In the genomic region with DNA sequence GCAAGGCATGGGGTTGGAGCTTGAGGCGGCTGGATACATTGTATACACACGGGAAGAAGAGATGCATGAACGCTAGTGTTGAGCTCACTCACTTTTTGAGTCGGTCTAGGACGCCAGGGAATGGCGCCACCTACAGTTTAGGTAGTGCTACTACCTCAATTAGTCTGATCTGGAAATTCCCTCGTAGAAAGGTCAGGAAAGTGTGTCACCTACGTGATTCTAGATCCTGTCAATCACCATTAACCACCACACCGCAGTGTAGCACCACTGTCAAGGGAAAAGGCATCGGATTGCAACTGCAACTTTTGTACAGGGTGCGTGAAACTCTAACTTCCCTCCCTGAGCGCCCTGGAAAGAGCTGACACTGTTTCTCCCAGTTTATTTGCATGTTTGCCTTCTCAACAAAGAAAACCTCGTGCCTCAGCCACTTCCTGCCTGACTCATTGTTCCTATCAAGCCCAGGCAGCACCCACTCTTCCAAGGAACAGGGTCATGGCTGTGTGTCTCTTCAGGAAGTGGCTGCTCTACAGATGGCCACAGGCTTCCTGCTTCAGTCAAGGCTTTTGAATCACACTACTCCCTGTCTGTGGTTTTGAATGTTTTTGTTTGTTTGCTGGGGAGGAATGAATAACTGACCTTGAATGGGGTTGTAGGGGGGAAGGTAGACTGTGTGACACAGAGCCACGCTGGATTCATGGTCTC, we compare ENCODE assay signal across 9 mouse cellular contexts.
DNase-seq lines count a peak whose midpoint lies in the region; ATAC-seq lines count a peak whose summit lies in the region.
"Had no signal": no experiment of that assay in that cellular context is flagged by ENCODE, and none has a peak within 500 bp of the region (broad histone marks: within the 10 kb centered on the region; RNA-seq: fewer than 3 reads in every experiment).

No protein-coding gene starts in this region.

- no peaks in the 10 kb centered on the region for H3K27me3 ChIP-seq in forebrain, embryonic 10.5 days (ENCODE audit: poor library complexity, severe bottlenecking)
- H3K27me3 ChIP-seq: neural tube, embryonic 13.5 days had no signal

- WGBS in forebrain, embryonic 10.5 days: 71% methylated on average over 14 of the region's 14 CpGs

- H3K36me3 ChIP-seq in forebrain, embryonic 10.5 days (replicated peaks): no peaks in the 10 kb centered on the region
- H3K36me3 ChIP-seq: neural tube, embryonic 13.5 days had no signal

- H3K9me3 ChIP-seq in forebrain, embryonic 10.5 days: no peaks in the 10 kb centered on the region
- H3K9me3 ChIP-seq: neural tube, embryonic 13.5 days had no signal

- peak; percentile 65 for DNase-seq in layer of hippocampus, adult 11-12 months (ENCODE audit: low spot score)
- no peak for DNase-seq in layer of hippocampus, adult 8-10 months (ENCODE audit: low spot score in 2 of 2)
- DNase-seq in fibroblast of lung, adult 2 months (ENCODE audit: low read depth): peak; percentile 58
- peak; percentile 64 for DNase-seq in kidney, adult 9 months
- peak; percentile 79 for DNase-seq in lung, postnatal 36 days
- peak; percentile 51 for DNase-seq in testis, postnatal 10 days (ENCODE audit: low spot score)
- no peak for DNase-seq in forebrain, embryonic 10.5 days (ENCODE audit: extremely low spot score, low spot score)

- ATAC-seq in activated CD4-positive, CD25-positive, alpha-beta regulatory T cell, adult 4 months: peak; percentile 90

- 0 out of 2 replicates have a peak, but pooled peaks cover 5% of the 10 kb centered on the region for H3K4me1 ChIP-seq in forebrain, embryonic 10.5 days
- H3K4me1 ChIP-seq: neural tube, embryonic 13.5 days had no signal

- H3K4me3 ChIP-seq in forebrain, embryonic 10.5 days: no peak overlapping the region
- H3K4me3 ChIP-seq: neural tube, embryonic 13.5 days had no signal

- H3K27ac ChIP-seq in forebrain, embryonic 10.5 days: no peak overlapping the region
- H3K27ac ChIP-seq: neural tube, embryonic 13.5 days had no signal

Comparison
In these comparisons a context has a peak if more than half of its experiments do, and no peak if none do; other contexts are left out.
1. DNase-seq: peak in layer of hippocampus, adult 11-12 months (single experiment), fibroblast of lung, adult 2 months (single experiment), kidney, adult 9 months (single experiment), lung, postnatal 36 days (single experiment) and testis, postnatal 10 days (single experiment); none in layer of hippocampus, adult 8-10 months (0 of 2) and forebrain, embryonic 10.5 days (single experiment).